Mouse (Mus musculus) mesoderm, embryonic 11.5 days (tissue): ENCODE results near the gene Hdac1.

Experiments used
- DNase-seq: peaks from one replicate; pipeline ENCODE4 v3.0.0-alpha.2; 2012; ENCODE audit warnings: low read depth, low spot score

The Hdac1 gene

GRCm38 (mm10) chr4:129542592-129543141, at the start of gene Hdac1:
Gene Hdac1, minus strand, starts transcription at chr4:129542713.
- DNase-seq = peak; percentile 98

GRCm38 (mm10) chr4:129588865-129589264, 46.4 kb upstream of the Hdac1 start:
- no peak for DNase-seq

DNA sequence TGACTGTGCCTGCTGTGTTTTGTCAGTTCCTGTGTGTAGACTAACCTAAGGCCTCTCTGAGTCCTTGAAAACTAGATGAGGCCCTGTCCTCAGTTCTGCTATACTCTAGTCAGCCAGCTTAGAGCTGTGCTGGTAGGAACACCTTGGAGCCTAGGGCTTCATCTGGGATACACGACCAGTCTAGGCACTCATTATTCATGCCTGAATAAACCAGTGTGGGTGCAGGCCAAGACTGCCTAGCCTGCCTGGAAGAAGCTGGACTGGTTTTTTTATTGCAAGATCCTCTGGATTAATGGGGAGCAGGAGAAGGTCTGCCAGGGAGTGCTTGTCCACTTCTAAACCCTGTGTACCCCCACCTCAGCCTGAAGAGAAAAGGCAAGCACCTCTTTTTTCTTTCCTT, 44.4 kb upstream of the Hdac1 start:
- DNase-seq = no peak

GRCm38 (mm10) chr4:129585773-129586172, 43.3 kb upstream of the Hdac1 start:
- no peak for DNase-seq

- DNase-seq = peak; percentile 76
Observed at GRCm38 (mm10) chr4:129584884-129585608, 42.5 kb upstream of the Hdac1 start.

DNA sequence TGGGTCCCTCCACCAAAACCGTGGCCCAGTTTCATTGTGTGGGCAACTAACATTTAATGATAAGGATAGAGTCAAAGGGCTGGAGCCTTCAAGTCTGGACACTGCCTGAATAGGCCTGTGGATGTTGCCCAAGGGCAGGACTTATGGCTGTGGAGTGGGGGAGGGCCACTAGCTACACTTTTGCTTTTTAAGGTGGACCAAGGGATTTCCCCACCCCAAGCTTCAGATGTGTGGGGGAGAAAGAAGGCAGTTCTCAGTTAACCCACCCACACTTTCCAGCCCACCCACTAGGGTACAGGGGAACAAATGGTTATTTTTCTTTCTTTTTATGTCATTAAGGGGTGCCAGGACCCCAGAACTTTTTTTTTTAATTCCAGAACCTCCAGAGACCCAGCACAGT, 41.9 kb upstream of the Hdac1 start:
- DNase-seq = no peak

DNA sequence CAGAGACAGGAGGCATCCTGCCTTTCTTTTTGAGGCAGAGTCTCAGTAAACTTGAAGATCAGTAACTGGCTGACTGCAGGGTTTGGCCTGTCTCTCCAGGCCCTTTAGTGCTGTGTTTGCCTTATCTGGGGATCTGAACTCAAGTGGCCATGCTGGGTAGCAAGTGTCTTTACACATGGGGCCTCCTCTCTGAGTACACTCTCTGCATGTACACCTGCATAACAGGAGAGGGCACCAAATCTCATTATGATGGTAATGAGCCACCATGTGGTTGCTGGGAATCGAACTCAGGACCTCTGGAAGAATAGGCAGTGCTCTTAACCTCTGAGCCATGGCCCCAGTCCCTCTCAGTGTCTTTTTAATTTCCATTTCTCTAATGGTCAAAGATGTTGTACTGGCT, 39.7 kb upstream of the Hdac1 start:
- DNase-seq = no peak

GRCm38 (mm10) chr4:129580347-129580746, 37.8 kb upstream of the Hdac1 start:
- DNase-seq = no peak

- no peak for DNase-seq
Observed at GRCm38 (mm10) chr4:129578466-129578865, 36.0 kb upstream of the Hdac1 start, which contains the start of gene Fam167b. Gene Fam167b, minus strand, starts transcription at chr4:129578549.

DNA sequence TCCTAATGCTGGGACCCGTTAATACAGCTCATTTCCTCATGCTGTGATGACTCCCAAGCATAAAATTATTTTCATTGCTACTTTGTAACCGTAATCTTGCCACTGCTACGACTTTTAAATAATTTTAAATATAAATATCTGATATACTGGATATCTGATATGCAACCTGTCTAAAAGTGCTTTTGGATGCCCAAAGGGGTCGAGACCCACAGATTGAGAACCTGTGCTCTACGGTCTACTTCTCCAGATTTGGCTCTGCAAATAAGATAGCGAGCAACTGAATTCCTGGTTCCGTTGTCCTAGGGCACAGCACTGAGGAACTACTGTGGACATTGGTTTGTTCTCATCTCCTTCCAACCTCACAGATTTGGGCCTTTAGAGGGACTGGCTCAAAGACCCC, 35.2 kb upstream of the Hdac1 start:
- no peak for DNase-seq

- peak; percentile 71 for DNase-seq
Observed at GRCm38 (mm10) chr4:129576863-129577491, 34.5 kb upstream of the Hdac1 start.

DNA sequence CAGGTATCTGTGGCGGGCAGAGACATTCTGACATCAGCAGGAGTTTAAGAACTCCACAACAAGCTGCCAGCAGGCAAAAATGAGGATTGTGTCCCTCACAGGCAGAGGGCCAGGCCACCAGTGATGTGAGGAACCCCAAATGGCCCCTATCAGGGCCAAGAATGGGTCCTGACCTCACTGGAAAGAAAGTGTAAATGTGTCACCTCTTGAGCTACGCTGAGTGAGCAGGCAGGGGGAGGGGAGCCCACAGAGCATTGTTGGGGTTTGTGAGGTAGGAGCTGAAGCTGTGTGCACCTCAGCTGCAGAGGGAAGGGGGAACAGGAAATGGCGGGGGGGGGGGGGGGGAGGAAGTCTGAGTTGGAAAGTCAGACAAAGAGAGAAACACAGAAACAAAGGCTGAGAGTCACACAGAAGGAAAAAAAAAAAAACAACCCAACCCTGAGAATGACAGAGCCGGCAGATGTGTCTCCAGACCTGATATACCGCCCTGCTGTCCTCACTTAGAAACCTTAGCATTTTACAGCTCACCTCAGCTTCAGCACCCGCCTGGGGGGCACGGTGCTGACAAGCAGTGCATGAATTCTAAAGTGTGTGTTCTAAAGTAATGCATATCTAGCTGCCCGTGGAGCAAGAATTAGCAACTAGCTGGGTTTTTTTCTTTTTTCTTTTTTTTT, 32.8 kb upstream of the Hdac1 start:
- DNase-seq = no peak

GRCm38 (mm10) chr4:129573430-129573829, 30.9 kb upstream of the Hdac1 start, which contains the start of gene Lck:
Gene Lck, minus strand, starts transcription at chr4:129573641.
- no peak for DNase-seq

- DNase-seq = no peak
Observed at GRCm38 (mm10) chr4:129573093-129573370, 30.5 kb upstream of the Hdac1 start.

GRCm38 (mm10) chr4:129572236-129573092, 30.0 kb upstream of the Hdac1 start:
- DNase-seq = no peak

DNA sequence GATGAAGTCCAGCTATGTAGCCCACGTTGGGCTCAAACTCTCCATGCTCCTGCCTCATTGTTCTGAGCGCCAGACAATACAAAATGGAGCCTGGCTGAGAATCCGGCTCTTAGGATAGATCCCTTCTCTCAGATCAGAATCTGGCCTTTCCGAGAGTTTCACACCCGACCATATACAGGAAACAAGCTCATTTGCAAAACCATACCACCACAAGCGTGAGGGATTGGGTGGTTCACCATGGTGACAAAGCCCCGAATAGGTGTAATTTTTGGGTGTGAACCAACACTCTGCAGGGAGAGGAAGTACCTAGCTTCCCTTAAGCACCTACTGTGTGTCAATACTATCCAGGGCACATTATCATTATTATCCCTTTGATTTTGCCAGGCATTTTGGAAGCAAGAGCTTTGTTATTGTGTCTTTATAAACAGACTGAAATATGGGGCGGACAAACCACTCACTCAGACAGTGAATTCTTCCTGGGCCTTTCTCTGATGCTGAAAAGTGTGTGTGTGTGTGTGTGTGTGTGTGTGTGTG, 29.1 kb upstream of the Hdac1 start:
- DNase-seq = no peak

- DNase-seq = no peak
Observed at GRCm38 (mm10) chr4:129570028-129570427, 27.5 kb upstream of the Hdac1 start.

DNA sequence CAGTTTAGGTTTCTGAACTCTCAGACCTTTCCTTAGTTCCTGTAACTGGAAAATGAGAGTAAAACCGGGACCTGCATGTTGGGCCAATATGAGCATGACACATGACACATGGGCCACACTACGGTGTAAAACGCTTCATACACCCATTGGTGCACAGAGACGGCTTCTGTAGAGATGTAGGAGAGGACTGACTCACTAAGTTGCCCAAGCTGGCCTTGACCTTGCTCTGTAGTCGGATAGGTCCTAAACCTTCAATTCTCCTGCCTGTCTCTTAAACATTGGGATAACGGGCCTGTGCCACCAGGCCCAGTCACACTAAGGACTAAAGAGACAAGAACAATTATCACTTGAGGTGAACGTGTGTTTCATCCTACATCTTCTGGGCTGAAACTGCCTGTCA, 25.9 kb upstream of the Hdac1 start:
- DNase-seq = no peak

GRCm38 (mm10) chr4:129565139-129565538, 22.6 kb upstream of the Hdac1 start:
- no peak for DNase-seq

DNA sequence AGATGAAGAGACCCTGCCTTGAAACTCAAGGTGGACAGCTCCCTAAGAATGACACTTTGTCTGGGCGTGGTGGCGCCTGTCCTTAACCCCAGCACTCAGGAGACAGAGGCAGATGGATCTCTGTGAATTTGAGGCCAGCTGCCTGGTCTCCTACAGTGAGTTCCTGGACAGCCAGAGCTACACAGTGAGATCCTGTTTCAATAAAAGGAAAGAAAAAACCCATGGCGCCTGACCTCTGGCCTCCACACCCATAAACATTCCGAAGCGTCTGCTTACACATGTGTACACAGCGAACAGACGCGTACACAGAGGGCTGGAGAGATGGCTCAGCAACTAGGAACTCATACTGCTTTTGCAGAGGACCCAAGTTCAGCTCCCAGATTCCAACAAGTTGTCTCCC, 21.2 kb upstream of the Hdac1 start:
- DNase-seq = peak; percentile 86

- DNase-seq = no peak
Observed at GRCm38 (mm10) chr4:129561184-129561583, 18.7 kb upstream of the Hdac1 start.
